Mouse (Mus musculus) retina, embryonic 14.5 days (tissue): ENCODE measurements at regions not wholly inside any gene's neighbourhood (a gene's known extent, or its start where the extent isn't known, plus 50 kb on each side); places are given as distances from the start of the nearest gene placed in this dataset.

Source experiments
- DNase-seq: peaks from one replicate; pipeline ENCODE4 v3.0.0-alpha.2; 2015; ENCODE audit warnings: low spot score

DNA sequence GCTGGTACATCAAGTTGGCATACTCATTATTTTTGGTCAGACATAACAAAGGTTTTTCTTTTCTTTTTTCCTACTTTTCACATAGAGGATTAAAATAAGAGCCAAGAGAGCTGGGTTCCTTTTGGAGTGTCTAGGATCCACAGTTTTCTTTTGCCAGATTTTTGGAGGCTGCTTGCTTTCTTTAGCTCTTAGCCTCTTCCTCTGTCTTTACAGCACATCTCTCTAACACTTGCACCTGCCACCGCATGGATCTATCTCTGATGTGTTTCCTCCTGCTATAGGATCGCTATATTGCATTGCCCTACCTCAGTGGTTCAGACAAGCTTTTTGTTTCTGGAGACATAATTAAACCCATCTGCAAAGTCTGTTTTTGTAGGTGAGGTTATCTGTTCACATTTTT is 339.9 kb downstream of the Rpl10l start:
- no peak for DNase-seq

DNA sequence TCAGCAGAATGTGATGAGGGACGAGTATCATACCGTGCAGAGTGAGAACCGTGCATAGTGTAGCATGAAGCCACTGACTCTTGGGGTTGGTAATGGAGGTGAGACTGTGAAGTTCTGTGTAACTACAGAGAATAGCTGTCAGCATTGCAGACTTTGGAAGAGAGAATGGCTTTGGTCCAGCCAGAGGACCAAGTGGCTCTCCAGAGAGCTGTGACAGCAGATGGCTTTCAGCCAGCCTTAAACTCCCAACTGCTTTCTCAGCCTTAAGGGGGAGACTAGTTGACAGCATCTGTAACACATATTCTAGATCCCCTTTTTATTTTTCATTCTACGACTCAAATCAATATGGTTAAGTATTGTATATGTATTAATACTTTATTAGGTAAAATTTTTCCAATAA is 342.0 kb downstream of the Rpl10l start:
- no peak for DNase-seq

DNA sequence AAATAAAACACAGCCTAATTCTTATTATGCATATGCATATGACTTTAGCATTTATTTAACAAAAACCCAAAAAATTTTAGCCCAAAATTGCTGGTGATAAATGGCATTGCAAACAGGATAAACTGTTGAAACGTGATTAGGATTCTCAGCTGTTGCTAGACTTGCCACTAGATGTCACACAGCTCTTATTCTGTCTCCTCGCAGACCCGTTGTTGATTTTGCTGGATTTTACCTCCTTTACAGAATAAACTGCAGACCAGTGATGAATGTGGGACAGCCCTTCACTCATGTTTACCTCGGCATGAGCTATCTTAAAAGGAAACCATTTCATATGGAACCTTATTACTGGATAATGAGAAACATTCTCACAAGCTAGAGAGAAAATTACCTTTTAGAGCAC is 352.4 kb downstream of the Rpl10l start:
- peak; percentile 67 for DNase-seq

DNA sequence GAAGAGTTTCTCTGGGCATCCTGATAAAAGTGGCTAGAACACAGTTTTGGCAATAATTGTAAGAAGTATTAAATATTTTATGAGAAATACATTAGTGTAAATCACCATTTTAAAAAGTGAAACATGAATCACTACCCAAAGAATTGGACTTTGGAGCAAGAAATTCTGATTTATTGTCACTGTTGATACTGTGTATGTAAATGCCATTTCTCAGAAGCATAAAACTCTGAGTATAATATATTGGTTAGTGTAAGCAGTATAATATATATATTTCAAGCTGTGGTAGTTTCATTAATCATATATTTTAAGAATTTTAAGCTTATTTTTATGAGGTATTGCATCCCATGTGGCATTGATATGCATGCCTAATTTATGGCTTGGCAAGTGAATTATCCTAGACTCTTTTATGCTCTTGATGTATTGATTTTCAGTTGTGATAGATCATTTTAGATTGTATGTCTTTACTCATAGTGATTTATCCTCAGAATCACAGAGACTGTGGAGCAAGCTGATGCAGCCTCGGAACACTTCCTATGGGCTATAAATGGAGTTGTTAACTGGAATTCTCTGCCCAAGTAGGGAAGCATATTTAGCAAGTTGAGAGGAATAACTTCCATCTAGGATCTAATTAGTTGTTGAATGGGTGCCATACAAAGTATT is 354.4 kb downstream of the Rpl10l start:
- DNase-seq = no peak
